Mouse (Mus musculus) c-Kit-positive CD71-positive TER-119-positive erythroid progenitor cells, embryonic 14.5 days (primary cell): Measurements from ENCODE around the gene Pxdn.

ENCODE experiments used
- DNase-seq: peaks from one replicate; pipeline ENCODE4 v3.0.0-alpha.2; 2013; ENCODE audit warnings: low spot score

Pxdn gene

DNA sequence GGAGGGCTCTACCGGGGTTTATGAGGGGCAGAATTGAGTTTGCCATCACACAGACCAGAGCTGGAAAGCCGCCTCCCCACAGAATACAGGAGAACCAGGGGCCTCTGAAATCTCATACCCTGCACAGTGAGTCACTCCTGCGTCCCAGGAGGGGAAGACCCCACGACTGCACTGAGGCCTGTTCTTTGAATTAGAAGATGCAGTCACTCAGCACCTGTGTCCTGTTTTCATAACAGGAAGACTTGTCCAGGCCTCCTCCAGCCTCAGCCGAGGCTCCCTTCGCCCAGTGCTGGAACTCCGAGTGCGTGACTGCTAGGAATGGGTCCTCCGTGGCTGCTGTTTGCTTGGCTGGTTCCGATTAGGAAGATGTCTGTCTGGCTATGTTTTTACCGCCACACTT lies 16.6 kb downstream of the Pxdn start:
- DNase-seq, result no peak

DNA sequence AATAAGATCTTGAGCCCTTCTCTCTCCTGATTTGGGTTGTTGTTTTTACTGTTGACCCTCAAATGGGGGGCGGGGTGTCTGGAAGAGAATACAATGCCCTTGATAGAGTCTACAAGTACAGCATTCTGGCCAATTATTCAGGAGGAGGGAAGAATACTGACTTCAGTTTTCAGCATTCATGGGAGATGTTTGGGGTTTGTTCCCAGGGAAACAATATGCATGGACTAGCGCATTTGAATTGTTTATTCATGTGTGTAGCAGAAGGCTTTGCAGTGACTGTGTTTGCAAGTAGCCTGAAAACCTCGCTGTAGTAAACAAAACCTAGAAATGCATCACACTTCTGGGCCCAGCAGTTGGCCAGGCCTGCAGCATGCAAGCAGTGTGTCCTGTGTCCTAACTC lies 17.1 kb downstream of the Pxdn start:
- no peak for DNase-seq

DNA sequence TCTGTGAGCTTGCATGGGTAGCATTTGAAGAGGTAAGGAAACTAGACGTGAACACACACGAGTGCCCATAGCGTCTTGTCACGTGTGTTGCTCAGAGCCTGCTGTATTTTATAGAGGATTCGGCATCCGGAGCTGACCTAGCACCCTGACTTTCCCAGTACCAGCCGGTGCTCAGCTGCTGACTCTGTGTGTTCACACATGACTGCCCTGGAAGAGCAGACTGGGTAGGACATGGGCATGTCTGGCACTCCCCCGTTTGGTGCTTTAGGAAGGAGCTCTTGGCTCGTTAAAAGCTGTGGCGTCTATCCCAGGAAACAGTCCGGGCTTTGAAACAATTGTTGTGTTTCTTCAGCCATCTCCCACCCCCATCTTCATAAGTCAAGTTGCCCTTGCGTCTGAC lies 19.6 kb downstream of the Pxdn start:
- DNase-seq, result no peak

DNA sequence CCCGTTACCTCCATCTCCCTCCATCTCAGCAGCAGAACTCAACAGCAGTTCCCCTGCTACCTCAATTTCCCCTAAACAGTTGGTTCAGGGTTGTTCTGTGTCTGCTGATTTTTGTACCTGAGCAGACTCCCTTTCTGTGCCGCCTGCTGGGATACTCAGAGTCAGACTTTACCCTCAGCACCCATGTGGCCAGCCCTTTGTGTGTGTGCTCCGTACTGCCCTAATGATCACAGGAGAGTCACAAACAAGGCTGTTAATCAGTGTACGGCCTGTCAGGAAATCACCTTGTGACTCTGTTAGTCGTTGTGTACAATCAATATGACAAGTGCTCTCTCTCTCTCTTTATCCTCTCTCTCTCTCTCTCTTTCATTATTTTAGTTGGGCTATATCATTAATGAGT lies 21.2 kb downstream of the Pxdn start:
- DNase-seq, result no peak

DNA sequence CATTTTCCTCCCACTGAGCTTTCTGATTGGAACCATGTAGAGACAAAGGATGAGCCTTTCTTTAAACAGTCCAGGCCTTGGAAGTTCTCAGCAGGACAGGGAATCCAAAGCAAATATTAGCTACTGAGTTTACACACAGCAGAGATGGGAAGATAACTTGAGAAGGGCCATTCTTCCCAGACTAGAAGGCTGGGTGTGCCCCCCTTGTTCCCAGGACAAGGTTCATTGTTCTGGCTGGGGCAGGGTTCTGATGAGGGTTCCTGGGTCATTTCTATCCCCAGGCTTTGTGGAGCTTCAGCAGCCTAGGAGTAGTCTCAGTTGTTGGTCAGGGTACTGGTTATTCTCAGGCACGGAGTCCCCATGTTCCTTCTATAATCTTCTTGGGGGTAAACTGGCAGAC lies 23.6 kb downstream of the Pxdn start:
- DNase-seq, result no peak

DNA sequence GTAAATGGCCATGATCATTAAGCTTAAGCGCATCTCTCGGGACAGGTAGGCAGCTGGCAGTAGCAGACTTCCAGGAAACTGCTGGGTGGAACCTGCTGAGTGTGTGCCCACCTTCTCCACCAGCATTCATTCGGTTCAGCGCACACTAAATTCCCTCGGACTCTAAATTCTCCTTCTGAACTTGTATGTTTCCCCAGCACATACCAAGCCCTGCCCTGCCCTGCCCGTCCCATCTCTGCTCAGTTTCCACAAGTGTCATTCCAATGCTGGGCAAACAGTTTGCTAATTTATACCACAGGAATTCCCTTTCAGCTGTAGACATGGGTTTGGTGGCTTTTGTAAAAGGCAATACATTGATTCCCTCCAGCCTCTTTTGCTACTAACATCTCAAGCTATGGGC lies 27.6 kb downstream of the Pxdn start:
- no peak for DNase-seq

DNA sequence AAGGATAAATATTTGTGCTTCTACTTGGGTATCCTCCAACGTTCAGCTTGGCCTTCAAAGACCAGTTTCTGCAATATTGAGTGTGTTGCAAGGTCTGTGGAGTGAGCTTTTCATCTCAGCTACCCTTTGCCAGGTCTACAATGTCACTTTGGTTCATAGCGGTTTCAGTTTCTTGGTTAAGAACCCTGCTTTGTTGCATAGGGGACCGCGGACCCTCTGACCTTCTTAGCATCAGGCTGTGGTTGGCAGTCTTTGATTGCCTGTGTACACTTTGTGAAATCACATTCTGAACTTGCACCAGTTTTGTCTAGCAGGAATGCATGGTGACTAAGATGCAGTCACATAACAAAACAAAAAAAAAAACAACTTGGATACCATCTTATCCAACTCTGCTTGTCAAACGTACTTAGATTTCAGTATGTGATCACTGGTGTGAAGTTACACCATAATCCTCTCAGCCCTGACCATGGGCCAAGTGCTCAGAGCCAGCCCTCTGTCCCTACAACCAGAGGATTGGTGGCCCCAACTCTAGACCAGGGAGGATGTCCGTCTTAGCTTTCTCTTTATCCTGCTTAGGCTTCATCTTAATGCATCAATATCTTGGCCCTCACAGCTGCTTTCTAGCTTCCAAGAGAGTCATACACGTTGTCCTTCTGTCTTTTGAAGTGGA lies 34.5 kb downstream of the Pxdn start:
- no peak for DNase-seq

DNA sequence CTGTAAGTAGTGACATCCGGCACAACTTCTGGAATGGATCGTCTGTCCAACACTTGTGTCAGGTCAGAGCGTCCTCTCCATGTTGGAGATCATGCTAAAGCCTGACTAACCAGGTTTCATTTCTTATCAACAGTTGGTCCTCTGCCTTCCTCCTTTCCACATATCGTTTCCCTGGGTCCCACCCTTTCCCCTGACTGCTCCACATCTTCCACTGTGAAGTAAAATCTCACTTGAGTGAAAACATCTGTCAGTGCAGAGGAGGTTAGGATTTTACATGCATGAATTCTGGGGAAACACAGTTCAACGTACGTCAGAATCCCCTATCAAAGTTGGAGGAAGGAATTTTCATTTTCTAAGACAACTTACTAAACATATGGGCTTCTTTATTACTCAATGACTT lies 35.1 kb downstream of the Pxdn start:
- no peak for DNase-seq

DNA sequence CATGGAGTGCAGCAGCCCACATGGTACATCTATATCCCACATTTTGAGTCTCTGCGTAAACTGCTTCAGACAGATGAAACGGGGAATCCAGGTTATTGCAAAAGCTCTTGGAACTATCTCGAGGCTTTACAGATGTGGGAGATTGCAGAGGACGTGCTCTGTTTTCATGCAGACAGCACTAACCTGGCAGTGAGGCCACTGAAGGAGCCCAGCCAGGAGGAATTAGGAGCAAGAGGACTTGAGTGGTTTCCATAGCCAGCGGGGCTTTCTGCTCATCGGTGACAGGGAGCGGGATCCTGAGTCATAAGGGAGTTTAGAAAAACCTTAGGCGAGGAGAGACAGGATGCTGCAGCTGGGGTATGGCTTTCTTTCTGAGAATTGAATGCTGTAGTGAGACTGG lies 42.7 kb downstream of the Pxdn start:
- DNase-seq, result no peak

DNA sequence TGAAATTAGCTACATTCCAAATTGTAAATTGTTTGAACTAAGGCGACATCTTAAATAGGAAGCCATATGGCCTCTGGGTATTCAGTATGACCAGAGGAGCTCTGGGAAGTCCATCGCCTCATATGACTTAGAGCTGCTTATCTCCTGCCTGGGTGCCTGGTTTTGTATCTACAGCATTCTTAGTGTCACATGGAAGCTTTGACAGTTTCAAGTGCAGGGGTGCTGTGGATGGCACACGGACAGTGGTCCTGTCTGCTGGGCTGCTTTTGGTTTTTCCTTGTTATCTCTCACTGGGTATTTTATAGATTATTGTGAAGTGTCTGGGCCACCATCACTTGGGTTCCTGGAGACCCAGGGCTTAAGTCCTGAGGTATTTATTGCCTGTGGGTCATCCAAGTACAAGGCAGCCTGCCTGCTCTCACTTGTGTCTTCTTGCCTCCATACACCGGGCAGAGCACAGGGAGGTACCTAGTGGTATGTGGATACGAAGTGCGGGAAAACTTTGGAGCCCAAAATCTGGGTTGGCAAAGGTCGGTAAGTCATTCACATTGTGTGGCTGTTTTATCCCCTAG lies 44.4 kb downstream of the Pxdn start:
- no peak for DNase-seq

DNA sequence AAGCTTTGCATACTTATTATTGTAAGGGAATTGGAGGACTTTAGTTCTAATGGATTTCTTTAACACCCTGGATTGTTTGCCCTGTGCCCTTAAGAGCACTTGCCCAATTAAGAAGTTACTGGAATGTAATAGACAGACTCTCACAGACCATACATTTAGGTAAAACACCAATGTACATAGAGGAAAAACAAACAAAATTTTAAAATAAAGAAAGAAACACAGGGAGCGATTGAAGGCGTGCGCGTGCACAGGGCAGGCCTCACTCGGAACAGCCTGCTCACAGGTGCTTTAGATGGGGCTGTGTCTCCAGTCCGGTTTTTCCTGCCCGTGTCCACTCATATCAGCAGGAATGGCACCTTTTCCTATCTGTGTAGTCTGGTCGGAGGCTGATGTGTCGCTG lies 45.8 kb downstream of the Pxdn start:
- DNase-seq, result no peak

DNA sequence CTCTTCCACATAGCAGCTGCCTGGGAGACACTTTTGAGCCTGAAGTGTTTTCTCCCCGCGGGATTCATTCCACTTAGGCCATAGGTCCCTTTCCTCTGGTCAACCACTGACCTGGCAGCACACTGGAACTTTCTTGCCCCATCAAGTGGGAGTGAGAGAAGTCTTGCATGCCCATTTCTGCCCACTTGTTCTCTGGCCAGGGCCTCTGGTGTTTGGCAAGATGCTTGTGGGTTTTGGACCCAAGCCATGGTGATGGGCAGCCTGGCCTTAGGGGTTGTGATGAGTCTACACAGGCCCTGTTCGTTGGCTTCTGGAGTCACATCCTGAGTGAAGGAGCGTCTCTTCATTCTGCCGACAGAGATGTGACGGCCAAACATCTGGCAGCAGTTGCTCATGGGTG lies 47.7 kb downstream of the Pxdn start:
- no peak for DNase-seq

DNA sequence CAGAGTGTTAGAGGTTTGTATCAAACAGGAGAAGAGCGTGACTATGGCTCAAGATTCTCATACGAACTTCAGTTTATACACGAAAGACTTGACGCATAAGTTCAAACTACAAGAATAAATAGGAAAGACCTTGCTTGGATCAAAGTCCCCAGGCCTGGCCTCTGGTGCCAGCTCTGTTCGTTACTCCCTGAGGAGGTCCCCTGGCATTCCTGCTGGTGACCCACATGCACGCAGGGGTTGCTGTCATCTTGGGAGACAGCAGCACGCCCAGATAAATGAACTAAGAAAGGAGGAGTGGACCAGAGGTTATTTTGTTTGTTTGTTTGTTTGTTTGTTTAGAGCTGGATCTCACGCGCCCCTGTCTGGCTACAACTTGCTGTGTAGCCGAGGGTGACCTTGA lies 48.8 kb downstream of the Pxdn start:
- no peak for DNase-seq

DNA sequence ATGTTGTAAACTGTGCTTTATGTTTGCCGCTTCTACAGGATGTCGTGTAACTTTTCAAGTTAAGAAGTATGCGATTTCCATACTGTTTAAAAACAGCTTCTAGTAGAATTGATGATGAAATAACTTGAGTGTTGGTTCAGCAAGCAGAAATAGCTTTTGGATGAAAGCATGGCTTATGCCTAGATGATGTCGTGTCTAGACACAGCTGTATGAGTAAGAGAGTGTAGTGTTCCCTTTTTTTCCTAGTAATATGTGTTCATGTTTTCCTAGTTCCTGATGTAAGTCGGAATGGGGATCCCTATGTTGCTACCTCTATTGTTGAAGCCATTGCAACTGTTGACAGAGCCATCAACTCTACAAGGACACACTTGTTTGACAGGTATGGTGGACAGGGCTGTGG lies 61.5 kb downstream of the Pxdn start:
- DNase-seq, result no peak

DNA sequence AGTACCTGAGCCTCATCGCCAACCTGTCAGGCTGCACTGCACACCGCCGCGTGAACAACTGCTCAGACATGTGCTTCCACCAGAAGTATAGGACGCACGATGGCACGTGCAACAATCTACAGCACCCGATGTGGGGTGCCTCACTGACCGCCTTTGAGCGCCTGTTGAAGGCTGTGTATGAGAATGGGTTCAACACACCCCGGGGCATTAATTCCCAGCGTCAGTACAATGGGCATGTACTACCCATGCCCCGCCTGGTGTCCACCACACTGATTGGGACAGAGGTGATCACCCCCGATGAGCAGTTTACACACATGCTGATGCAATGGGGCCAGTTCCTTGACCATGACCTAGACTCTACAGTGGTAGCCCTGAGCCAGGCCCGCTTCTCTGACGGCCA lies 64.5 kb downstream of the Pxdn start:
- no peak for DNase-seq

DNA sequence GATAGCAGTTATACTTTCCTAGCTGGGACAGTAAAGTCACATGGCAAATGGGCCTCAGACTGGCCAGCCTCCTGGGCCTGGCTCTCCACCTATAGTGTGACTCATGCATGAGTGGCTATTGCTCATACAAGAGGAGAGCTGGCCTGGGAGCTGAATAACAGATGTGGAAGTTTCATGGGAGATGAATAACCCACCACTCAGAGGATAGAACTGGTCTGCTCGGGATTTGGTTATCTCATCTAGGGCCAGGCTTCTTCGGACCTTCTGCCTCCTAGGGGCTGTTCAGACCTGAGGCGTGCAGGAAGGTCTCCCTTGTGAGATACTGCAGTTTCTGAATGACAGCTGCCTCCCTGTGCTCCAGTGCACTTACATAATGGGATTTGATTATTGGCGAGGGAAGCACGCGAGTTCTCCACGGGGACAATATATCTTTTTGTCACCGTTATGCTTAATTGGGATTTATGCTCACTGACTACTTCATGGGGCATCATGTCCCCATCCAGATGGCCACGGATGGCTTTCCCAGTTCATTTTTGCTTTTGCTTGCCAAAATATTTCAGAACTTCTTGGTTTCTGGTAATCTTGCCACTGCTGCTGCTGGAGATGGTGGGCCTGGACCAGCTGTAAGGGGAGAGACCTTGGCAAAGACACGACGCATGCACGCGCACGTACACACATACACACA lies 66.4 kb downstream of the Pxdn start:
- no peak for DNase-seq

DNA sequence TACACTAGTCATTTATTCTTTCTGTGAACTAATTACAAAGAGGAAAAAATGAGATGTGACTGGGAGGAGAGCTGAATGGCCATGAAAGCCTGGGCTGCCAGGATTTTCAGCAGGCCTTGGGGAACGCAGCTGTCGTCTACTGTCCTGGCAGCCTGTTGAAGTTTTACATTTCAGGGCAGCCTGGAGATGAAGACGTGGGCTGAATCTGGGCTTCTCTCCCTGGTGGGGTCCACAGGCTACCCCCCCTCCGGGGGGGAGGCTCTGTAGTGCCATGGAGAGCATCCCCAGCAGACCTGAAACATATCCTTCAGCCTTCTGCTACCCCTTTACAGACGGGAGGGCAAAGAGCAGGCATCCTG lies 66.9 kb downstream of the Pxdn start:
- no peak for DNase-seq

DNA sequence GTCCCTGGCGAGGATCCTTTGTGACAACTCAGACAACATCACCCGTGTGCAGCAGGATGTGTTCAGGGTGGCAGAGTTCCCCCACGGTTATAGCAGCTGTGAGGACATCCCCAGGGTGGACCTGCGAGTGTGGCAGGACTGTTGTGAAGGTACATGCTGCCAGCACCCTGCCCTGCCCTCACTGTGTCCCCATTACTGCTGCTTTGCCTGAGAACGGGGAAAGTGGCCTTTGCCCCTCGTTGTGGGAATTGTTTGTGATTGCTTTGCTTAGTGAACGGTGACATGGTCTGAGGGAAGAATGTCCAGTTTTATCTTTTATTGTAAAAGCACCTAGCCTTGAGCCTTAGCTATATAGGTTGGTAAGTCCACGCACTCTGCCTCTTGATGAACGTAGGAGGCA lies 69.2 kb downstream of the Pxdn start:
- no peak for DNase-seq

DNA sequence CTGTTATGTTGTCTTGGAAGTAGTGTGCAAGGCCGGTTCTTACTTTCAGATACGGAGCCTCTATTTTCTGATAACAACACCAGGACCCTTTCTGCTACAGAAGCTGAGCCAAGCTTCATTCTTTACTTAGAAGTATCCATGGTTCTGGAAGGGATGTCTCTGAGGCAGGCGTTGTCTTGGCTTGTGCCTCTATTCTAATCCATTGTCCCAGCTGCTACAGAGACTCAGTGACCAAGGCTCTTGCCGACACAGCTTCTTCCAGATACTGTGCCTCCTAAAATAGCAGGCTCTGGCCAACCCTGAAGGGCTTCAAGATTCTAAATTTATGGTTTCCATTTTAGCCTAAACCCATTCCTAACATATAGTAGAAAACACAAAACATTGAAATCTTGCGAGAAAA lies 71.3 kb downstream of the Pxdn start:
- no peak for DNase-seq

DNA sequence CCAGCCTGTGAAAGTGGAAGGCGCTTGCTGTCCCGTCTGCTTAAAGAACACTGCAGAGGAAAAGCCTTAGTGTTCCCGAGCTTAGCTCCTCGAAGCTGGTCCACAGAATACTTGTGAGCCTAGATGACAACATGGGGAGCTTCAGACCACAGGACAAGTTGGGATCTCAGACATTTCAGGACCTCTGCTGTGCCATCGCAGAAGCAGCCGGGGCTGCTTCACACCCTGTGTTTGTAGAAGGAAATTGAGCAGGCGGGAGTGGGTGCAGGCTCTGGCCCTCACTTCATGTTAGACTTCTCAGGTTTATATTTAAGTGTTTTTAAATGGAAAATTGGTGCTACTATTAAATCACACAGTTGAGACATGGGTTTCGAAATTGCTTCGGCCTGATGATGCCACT lies 78.1 kb downstream of the Pxdn start:
- no peak for DNase-seq

DNA sequence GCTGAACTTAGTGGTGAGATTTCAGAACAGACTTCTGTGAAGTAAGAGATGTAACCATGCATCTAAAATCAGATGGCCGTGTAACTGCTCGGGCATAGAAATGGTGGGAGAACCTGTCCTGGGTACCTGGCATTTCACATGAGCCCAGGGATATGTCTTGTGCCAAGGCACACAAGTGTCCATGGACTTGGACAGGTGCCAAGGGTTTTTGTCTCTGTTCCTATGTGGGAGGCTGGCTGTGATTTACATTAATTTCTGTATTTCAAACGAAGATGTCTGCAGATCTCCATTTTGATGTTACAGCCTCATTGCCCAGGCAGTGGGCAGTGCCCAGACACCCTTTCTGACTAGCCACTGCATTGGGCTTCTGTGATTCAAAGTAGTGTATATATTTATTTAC lies 79.7 kb downstream of the Pxdn start:
- DNase-seq, result no peak

DNA sequence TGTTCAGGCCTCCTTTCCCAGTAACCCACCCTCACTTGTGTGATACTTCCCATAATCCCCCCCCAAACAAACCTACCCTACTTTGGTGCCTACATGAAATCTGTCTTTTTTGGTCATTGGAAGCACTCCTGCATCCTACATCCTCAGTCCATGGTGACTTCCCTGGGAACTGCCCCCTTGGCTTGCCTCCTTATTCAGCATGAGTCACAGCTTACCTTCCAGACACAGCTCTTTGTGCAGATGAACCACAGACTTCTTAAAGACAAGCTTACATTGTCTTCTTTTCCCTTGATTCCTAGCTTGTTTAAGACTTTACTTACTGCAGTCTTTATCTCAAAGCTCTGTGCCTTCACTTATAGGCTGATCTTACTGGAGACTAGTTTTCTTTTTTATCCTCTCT lies 83.0 kb downstream of the Pxdn start:
- no peak for DNase-seq

DNA sequence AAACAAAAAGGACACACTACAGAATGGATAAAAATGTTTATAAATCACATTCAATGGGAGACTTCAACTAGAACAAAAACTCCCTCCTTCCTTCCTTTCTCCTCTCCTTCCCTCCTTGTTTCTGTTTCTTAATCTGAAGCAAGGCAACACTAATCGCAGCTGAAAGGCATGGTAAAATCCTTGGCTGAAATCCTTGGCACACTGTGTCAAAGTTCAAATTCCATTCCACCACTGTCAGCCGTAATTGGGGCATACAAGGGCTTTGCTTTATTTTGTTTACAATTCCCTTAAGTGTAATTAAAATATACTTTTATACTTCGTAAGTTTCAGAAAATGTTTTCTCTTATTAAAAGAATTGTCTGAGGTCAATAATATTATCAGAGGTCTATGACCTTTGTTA lies 86.1 kb downstream of the Pxdn start:
- no peak for DNase-seq

DNA sequence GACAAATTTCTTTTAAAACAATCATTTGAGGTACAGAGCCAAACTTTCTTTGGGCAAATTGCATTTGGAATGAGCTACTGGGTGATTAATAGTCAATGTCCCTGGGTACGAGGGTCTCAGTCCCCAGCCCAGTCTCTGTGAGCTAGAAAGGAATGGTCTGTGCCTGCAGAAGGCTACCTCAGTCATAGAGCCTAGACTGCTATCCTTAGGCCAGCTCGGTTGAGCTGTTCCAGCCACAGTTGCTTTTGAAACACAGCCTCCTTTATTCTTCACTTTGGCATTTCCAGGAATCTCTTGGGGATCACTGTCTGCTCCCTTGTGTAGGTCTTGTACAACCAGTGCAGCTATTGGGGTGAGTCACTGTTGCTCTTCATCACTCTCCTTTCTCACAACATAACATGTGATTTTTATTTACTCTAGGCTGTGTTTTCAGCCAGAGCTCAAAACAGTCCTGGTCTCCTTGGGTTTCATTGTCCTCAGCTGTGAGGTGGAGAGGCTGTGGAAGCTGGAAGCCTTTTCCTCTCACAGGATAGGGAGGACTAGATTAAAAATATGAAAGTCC lies 86.9 kb downstream of the Pxdn start:
- no peak for DNase-seq
